Mouse (Mus musculus) A20 (cell line): ENCODE measurements around the gene Adh1.

ENCODE experiments used
- DNase-seq: peaks from one replicate; pipeline ENCODE4 v3.0.0-alpha.2; 2011; ENCODE audit warnings: low read depth, low spot score

Gene Adh1

DNA sequence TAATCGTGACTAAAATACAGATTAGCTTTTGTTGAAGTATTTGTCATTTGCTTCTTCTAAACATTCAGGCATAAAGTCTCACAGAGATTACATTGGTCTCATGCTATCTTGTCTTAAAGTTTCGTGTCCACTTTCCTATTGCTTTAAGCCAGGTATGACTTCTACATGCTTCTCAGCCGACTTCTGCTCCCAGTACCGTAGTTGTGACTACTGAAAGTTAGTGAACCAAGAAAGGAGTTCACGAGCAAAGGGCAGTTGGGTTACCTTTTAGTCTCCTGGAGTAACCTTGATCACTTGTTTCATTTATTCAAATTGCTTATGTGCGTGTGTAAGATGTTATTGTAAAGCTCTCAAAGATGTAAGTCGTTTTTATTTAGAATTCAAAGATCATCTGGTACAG lies 25.2 kb downstream of the Adh1 start:
- DNase-seq = no peak

DNA sequence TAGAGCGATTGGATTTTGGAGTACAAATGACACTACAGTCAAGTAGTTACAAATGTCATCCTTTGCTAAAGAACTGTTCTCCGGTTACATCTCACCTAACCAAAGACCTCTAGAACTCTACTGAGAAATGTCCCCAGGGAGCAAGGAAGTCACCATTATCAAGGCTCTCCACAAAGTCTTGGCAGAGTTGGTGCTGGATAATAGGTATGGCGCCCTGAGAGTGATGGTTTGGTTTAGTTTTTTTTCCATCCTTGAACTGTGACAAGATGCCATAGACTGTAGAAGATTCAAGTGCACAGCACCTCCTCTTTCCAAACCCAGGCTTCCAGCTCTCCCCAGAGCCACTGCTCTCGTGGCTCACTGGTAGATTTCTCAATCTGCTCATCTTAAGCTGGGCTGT lies 26.9 kb downstream of the Adh1 start:
- no peak for DNase-seq

DNA sequence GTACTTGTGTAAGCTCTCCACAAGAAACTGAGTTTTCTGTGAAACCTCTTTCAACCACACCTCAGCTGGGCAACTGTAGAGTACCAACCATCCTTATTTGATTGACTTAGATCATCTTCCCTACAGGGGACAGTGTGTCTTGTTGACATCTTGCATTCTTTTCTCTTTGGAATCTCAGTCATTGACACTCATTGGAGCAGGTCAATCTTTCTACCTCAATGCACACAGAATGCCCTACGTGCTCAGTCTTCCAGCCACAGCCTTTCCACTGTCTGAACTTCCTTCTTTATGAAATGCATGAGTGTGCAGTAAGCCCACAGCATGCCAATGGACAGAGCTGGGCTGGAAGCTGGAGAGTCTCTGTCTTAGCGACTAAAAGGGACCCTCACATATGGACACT lies 29.9 kb downstream of the Adh1 start:
- DNase-seq = no peak

DNA sequence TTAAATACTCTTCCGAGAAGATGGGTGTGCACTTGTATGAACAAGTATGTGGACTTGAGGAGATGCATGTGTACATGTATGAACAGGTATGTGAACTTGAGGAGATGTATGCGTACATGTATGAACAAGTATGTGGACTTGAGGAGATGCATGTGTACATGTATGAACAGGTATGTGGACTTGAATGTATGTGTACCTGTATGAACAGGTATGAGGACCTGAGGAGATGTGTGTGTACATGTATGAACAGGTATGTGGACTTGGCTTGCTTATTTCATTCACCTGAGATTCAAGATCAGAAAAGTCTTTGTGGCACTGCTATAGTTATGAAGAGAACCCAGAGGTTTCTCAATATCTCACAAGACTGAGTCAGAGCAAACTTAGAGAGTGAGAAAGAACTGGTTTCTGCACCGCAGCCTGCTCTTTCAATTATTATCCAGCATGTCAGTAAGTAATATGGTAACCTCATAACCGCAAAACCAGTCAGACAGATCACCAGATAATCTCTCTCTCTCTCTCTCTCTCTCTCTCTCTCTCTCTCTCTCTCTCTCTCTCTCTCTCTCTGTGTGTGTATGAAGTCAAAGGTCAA lies 30.8 kb downstream of the Adh1 start:
- no peak for DNase-seq

DNA sequence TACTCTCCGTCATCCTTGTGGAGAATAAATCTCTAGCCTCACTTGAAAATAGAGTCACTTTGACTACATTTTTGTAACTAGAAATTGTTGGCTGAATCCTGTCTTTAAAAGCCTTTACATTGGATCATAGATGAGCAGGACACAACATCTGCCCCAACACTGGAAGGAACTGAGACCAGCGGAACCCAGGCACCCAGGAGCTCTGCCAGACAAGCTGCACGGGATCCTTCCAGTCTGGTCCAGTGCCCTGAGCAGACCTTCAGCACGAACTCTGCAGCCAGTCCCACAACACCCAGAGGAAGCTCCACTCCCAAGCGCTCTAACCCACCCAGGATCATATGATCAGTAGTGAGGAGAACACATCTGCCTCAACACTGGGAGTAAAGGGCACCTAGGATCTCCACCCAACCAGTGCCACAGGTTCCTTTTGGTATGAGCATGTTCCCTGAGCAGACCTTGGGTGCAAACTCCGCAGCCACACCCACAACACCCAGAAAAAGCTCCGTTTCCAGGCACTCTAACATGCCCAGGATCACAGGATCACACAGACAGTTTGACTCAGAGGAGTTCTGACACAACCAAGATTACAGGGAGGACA lies 32.6 kb downstream of the Adh1 start:
- no peak for DNase-seq

DNA sequence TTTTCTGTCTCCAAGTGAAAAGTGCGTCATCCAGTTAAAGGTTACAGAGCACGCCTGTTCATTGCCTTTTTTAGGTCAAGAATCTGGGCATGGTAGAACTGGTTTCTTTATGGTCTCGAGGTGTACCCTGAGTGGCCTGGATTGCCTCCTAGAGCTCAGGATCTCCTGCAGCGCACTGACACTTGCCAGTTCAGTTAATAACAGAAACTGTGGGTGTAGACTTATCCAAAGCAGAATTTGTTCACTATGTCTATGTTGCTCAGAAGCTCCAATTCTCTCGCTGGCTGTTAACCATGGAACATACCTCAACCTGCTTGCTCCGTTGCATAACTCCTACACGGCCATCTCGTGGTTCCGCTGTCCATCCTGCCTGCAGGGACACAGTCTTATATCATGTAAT lies 39.3 kb downstream of the Adh1 start:
- DNase-seq = no peak

DNA sequence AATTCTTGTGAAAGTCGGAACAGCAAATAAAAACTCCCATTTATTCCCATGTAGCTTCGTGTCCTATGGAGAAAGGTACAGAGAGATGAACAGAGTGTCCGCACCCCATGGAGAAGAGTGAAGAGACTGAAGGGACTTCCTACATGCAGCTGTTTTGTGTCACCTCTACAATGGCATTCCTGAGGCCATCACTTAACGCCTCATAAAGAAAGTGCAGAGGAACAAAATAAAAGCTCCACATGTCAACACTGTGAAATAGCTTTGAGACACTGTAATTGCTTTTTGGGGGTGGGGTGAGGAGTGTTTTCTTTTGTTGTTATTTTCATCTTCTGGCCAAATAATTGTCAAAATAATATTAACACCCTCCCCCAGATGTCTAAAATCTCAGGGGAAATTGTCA lies 41.9 kb downstream of the Adh1 start:
- DNase-seq = no peak

DNA sequence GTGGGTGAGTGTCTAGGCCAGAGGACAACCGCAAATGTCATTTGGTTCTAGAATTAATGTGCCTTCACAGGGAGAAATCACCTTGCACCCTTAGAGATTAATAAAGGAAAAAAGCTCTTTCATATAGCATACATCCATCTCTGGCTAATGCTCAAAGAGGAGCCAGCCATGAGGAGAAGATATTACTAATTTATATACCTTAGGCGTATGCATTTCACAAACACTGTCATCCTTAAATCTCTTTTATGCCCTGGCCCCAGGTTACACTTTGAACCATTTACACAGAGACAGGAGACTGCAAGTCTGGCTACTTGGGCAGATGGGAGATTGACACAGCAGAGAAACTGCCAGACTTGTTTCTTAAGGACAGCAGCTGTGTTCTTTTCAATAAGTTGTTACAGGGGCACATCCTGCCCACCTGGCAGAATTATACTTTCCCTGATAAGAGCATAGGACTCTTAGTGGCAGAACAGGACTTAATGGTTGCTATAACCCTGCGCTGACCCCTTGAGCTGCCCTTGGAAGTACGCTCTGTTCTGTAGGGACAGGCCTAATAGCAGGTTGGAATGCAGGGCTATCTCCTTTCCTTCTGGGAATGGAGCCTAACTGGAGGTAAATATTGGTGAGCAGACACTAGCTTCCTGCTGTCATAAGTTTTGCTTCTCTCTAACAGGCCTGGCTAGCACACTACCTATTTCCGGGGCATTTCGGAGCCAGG lies 43.1 kb downstream of the Adh1 start:
- no peak for DNase-seq

DNA sequence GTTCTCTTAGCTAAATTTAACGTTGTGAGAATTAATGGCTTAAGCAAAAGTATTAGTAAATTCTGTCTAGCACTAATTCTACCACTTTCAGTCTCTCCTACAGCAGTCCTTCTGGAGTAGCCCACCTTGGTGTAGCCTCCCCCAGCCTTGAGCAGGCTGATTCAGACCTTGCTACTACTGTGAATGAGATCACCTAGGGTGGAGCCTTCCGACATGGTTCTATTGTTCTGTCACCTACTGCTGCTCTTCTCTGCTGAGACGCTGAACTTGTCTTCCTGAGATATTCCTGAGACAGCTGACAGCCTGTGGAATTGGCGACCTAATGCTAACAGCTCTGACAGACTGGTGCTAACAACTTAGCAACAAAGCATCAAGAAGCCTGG lies 43.7 kb downstream of the Adh1 start:
- DNase-seq = no peak

DNA sequence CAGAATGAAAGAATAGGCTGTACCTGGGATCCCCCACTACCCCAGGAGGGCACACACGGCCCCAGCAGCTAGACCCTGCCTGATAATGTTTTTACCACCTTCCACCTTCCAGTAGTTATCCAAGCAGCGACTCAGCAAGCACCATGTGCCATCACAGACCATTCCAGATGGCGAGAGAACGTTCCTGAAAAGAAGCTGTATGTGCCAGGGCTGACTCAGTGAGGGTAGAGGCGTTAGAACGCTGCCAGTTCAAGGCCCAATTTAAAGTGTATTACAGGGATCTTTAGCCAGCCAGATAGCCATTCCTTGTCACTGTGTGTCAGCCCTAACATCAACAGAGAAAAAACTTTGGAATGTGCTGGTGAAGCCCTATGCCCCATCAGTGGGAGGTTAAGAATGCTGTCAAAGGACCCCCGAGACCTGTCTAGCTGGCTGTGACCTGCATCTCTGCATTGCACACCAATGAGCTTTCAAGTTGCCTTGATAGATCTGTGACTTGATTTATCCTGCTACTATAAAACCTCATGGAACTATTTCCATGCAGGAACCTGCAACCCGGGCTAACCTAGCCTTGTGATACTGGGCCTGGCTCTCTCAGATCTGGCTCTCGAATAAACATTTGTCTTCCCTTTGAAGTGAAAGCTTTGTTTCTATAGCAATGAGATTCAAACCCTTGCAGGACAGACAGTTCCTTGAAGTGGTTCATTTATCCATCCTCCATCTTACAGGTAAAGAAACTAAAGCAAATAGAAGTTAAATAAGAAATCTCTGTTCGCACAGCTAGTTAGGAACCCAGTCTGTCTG lies 44.9 kb downstream of the Adh1 start:
- DNase-seq = no peak

DNA sequence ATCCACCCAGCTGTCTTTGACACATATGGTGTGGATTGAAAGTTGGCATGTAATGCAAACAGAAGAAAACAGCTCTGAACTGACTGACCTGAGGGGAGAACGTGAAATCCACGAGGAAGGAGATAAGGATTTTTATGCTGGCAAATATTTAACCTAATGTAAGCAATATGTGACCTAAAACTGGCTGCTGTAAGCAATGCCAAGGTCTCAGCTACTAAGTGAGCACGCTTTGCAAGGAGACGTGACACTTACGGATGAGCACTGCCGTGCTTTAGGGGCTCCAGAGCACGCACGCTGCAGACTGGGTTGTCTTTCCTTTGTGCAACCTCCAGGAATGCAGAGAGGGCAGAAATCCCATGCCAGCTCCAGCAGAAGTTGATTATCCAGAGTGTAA lies 45.5 kb downstream of the Adh1 start:
- DNase-seq = no peak

DNA sequence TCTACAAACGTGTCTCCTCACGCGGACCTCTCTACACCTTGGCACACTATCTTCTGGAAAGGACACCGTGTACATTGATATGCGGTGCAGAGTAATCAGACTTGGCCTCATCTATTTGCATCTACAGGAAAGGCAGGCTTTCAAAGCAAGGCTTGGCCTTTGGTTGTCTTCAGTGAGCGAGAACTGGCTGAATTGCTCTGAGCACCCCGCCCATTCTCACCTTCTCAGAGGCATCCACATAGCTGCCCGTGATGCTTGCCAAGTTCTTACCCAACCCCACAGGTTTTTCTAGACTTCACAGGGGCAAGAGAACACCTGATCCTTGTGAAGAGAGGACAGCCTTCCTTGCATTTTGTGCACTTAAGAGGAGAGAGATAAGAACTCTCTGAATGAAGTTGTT lies 49.1 kb downstream of the Adh1 start:
- DNase-seq = no peak

DNA sequence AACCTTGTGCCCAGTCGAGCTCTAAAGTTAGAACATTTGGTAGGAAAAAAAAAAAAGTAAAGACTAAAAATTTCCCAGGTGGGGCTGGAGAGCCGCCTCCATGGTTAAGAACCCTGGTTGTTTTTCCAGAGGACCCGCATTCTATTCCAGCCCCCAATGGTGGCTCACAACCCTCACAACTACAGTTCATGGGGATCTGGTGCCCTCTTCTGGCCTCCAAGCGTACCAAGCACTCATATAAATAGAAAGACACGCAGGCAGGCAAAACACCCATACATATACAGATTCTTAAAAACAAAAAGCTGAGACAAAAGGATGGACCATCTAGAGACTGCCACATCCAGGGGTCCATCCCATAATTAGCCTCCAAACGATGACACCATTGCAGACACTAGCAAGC lies 50.2 kb downstream of the Adh1 start:
- DNase-seq = no peak

DNA sequence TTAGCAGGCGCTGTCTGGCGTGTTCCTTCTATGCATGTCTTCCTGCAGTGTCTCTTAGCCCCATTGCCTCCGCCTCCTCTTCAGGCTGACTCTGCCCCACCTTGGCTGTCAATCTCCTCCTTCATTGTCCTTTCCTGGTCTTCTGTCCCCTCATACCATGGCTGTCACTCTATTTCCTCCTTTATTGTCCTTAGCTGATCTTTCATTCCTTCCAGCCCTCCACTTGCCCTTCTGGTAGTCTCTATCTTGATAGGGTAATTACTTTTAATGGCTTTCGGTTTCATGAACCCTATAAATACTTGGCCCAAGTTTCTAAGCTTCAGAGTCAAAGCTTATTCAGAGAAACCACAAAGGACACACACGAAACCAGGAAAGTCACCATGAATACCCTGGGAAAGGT lies 52.2 kb downstream of the Adh1 start, which contains the start of gene Adh6a:
Gene Adh6a, plus strand, starts transcription at position 322 of the 400 bp plus-strand sequence.
- no peak for DNase-seq

DNA sequence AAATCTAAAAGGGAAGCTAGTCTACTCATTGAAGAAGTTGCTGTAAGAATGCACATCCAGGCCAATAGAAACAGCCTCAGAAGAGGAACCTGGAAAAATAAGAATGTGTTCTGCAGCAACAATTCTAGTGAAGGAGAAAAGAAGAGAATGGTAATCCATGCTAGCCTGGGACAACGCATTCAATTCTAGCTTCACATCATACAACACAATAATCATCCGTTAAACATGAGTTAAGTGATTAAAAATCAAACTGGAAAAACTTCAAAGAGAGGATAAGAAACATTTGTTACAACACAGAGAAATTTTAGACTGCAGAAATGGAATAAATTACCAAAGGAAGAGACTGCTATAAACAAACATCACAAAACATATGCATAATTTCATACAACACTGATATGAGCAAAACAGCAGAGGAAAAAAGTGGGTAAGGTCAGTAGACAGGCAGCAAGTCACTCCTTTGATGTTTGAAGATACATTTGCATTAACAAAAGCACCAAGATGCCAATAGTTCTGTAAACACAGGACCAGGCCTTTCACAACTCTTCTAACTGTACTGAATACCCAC lies 56.2 kb downstream of the Adh1 start:
- no peak for DNase-seq

DNA sequence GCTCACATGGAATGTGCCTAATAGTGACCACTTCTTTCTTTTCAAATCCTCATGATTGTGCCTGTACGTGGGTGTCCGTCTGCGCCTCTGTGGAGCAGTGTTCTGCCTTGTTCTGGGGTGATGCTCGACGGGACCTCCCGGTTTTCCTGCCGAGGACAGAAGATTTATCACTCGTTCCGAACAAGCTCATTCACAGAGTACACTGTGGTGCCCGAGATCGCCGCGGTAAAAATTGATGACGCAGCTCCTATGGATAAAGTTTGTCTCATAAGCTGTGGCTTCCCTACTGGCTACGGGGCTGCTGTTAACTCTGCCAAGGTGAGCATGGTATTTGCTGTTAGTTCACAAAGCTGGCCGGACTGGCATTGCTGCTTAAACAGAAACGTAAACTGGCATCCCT lies 64.2 kb downstream of the Adh1 start:
- DNase-seq = no peak

DNA sequence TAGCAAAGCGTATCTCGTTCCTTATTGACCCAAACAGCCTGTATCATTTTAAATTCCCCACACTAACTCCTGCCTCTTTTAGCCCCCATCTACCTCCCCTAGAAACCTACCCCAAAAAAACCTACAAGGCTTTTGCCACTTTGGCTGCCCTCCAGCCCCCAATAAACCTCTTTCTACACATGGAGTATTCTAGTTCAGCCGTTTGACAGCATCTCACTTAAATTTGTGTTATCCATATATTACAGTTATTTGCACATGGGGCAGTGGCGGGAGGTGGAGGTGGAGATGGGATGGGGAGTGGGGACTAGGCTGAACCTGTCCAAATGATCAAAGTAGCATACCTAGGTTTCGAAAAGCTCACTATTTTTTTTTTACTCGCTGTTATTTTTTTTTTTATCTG lies 64.7 kb downstream of the Adh1 start:
- no peak for DNase-seq

DNA sequence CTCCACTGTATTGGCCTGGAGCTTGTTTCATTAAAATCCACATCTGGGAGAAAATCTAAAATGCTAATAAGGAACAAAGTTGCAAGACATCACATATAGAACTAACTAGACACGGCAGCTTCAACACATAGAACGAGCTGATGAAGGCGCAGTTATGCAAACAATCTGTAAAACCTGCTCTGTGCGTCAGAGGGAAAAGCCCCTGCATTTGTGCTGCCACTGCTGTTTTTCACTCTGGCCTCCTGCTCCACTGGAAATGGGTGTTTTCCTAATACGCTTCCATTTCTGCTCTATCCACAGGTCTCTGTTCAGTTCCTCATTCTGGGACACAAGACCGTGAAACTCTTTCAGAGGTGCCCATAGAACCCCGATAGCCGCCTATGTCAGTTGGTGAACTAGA lies 73.1 kb downstream of the Adh1 start:
- no peak for DNase-seq

DNA sequence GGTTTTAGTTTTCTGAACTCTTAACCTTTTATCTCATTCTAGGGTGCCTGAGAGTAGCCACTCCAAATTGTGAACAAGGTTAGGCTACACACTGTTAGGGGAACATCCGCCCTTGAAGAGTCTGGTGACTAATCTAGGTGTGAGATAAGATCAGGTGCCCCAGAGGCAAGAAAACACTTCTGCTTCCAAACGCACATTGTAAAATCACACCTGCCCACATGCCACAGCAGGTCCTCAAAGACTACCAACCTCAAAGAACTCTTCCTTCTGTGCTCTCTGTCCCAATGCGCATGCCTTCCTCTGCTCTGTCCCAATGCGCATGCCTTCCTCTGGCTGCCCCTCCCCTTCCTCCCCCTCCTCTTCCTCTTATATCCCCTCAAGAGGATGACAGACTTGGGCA lies 73.5 kb downstream of the Adh1 start:
- DNase-seq = no peak

DNA sequence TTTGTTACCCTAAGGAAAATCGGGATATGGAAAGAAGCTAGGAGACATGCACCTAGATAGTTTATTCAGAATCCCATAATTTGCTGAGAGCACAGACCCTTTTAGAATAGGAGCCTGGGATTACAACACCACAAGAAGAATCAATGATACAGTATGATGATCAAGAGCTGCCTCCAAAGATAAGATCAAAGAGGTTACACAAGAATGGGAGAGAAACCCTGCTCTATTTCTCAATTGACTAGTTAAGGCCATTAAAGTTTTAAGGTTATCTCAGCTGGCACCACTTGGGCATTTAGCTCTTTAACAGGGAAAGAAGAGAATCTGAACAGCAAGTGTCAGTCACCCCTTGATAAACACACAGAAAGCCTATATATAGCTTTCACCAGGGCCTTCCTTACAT lies 74.8 kb downstream of the Adh1 start:
- DNase-seq = no peak

DNA sequence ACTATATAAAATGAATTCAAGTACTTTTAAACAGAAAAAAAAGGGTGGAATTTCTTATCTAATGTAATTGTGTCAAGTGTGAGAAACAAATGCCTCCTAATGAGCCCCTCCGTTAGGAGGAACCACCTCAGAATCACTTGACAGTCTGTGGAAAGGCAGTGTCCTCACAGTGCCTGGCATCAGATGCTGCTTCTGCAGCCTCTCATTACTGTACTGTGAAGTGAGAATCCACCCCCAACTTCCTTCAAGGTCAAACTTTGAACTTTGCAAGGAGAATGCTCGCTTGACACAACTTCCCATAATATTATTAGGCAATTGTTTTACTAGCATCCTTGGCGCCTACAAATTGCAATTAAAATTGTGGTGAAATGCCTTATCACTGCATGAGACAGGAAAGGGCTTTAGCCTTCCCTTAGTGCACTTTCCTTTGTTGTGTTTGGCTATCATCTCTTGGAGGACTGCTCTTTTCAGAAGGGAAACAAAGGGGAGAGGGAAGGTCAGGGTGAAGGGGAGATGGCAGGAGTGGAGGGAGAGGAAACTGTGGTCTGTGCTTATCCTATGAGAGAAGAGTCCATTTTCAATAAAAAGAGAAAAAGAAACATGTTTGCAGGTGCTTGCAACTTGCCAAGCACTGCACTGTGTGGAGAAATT lies 75.4 kb downstream of the Adh1 start:
- DNase-seq = no peak
